Mouse (Mus musculus) MEL (cell line): ENCODE data around the gene Fzd9.

Experiments used
- CTCF ChIP-seq, 3 experiments: IDR thresholded peaks in 2 of 3; conservative IDR thresholded peaks in 1 of 3; 2 replicates each; pipeline ENCODE4 v1.5.1; 2011 to 2012; ENCODE audit warnings: low read length in 3 of 3, low read depth in 2 of 3, mild to moderate bottlenecking in 2 of 3, improper control_type of control experiment in 1 of 3, inconsistent platforms in 1 of 3, mixed read lengths in 1 of 3, moderate library complexity in 1 of 3; ENCODE audit not compliant: control insufficient read depth in 1 of 3, insufficient read depth in 1 of 3, poor library complexity in 1 of 3, severe bottlenecking in 1 of 3
- E2F4 ChIP-seq: IDR thresholded peaks from 2 replicates; pipeline ENCODE4 v1.6.1; 2011; ENCODE audit warnings: low read depth, low read length, improper control_type of control experiment, borderline replicate concordance
- MAX ChIP-seq: IDR thresholded peaks from 2 replicates; pipeline ENCODE4 v1.6.1; 2011; ENCODE audit warnings: low read length, improper control_type of control experiment
- MAZ ChIP-seq: IDR thresholded peaks from 2 replicates; pipeline ENCODE4 v1.6.1; 2012; ENCODE audit warnings: low read depth, mild to moderate bottlenecking, inconsistent platforms, low read length, improper control_type of control experiment
- POLR2A ChIP-seq, 2 experiments: IDR thresholded peaks; 2 replicates each; pipeline ENCODE4 v1.6.1; 2011 to 2012; ENCODE audit warnings: low read length in 2 of 2, mild to moderate bottlenecking in 2 of 2, control low read depth in 1 of 2, improper control_type of control experiment in 1 of 2, low read depth in 1 of 2, moderate library complexity in 1 of 2; ENCODE audit not compliant: control insufficient read depth in 1 of 2, insufficient read depth in 1 of 2, poor library complexity in 1 of 2
- TCF12 ChIP-seq: IDR thresholded peaks from 2 replicates; pipeline ENCODE4 v1.6.1; 2014; ENCODE audit warnings: low read depth, mild to moderate bottlenecking, inconsistent platforms, low read length, improper control_type of control experiment, moderate library complexity

DNA sequence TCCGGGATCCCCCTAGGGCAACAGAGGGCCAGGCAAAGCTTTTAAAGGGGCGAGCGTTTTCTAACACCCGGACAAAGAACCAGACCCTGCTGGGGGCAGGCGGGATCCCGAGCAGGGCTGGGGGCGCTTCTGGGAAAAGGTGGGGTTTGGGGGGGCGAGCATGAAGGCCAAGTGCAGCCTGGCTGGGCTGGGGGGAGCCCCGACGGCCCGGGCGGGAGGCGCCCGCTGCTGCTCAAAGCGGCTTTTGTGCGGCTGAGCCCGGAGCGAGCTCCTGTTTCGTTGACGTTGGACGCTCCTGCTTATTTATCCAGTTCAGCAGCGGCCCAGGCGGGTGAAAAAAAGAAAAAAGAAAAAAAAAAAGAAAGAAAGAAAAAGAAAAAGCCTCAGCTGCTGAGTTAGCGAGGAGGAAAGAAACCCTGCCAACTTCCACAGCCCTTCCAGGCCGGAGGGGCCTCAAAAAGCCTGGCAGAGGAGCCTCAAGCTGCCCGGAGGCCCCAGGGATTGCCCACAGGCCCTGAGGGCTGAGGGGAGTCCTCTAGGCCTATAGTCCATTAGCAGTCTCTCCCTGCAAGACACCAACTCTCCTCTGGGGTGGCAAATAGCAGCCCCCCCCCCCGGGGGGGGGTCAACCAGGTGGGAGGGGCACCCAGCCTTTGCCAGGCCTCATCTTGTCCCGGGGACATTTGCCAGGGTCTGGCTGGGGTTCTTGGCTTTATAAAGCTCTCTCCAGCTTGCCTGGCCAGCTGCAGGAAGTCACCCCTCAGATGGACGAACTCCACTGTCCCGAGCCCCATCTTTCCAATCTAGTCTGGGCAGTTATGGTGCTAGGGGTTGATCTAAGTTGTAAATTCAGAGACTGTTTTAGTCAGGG is 7.5 kb upstream of the Fzd9 start:
- TF ChIP-seq POLR2A (IDR thresholded peaks at IDR 0.05; ENCODE audit: control insufficient read depth in 1 of 2, insufficient read depth in 1 of 2, low read depth in 1 of 2, low read length in 2 of 2, poor library complexity in 1 of 2) (no peak), E2F4 (no peak), TCF12 (no peak), MAX (no peak), CTCF (IDR thresholded peaks at IDR 0.05 in 2 of 3, conservative IDR thresholded peaks at IDR 0.05 in 1 of 3; ENCODE audit: control insufficient read depth in 1 of 3, insufficient read depth in 1 of 3, low read depth in 2 of 3, low read length in 3 of 3, poor library complexity in 1 of 3, severe bottlenecking in 1 of 3) (no peak), MAZ (no peak)
